Mouse (Mus musculus): ENCODE data around the gene Ccdc58. TPM values are rescaled to one million over a fixed set of nuclear protein-coding genes. Genes with fewer than 3 reads are reported as not detected.
A peak's percentile ranks its signal among the peaks of the same experiment; 100 is the strongest.
"Not testable (repeated sequence)": the region's sequence is repeated elsewhere in the genome, so short reads cannot be mapped to it uniquely, and the experiment has no call there.

Ccdc58 gene
- polyA plus RNA-seq, 1 experiment: 21.3 TPM

GRCm38 (mm10) chr16:36101526-36101925 is 30.0 kb downstream of the Ccdc58 start:
- Histone ChIP-seq H3K4me1 (ENCODE audit: control insufficient read depth, insufficient read depth, low read length) (no peaks in the 10 kb centered on the region), H3K27ac (ENCODE audit: insufficient read depth, low read depth, low read length) (no peak overlapping the region), H3K4me3 (ENCODE audit: insufficient read depth, low read depth, low read length) (no peak overlapping the region), H3K36me3 (ENCODE audit: control insufficient read depth, insufficient read depth, low read length) (no peaks in the 10 kb centered on the region), H3K27me3 (replicated peaks; ENCODE audit: control insufficient read depth, insufficient read depth, low read length) (no peaks in the 10 kb centered on the region)
- 86% methylated on average over 1 of the region's 1 CpGs for WGBS
- no peak for DNase-seq
- TF ChIP-seq CTCF (conservative IDR thresholded peaks at IDR 0.05; ENCODE audit: insufficient read depth, insufficient read length, low read depth, low read length): no peak
- no peak for TF ChIP-seq POLR2A (IDR thresholded peaks at IDR 0.05; ENCODE audit: low read depth, low read length)

DNA sequence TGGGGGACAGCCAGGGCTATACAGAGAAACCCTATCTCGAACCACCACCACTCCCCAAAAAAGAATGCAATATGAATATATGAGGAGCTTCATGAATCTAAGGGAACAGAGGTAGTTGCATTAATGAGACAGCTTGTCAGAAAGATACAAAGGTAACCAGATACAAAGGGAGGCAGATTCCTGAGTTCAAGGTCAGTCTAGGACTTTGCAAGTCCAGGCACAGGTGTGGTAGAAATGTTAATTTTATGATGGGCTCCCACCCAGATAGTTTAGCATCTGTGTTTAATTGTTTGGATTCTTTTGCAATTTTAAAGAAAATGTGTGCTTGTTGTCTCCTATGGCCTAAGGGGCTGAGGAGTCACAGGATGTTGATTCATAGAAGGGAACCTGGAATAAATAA is 30.7 kb downstream of the Ccdc58 start:
- DNase-seq: no peak
- no peaks in the 10 kb centered on the region for H3K27me3 ChIP-seq (replicated peaks; ENCODE audit: control insufficient read depth, insufficient read depth, low read length)
- TF ChIP-seq CTCF (conservative IDR thresholded peaks at IDR 0.05; ENCODE audit: insufficient read depth, insufficient read length, low read depth, low read length): no peak
- TF ChIP-seq POLR2A (IDR thresholded peaks at IDR 0.05; ENCODE audit: low read depth, low read length): no peak
- H3K4me1 ChIP-seq (ENCODE audit: control insufficient read depth, insufficient read depth, low read length): no peaks in the 10 kb centered on the region
- no peak overlapping the region for H3K27ac ChIP-seq (ENCODE audit: insufficient read depth, low read depth, low read length)
- H3K36me3 ChIP-seq (ENCODE audit: control insufficient read depth, insufficient read depth, low read length): no peaks in the 10 kb centered on the region
- WGBS: 91% methylated on average over 1 of the region's 1 CpGs
- H3K4me3 ChIP-seq (ENCODE audit: insufficient read depth, low read depth, low read length): no peak overlapping the region

DNA sequence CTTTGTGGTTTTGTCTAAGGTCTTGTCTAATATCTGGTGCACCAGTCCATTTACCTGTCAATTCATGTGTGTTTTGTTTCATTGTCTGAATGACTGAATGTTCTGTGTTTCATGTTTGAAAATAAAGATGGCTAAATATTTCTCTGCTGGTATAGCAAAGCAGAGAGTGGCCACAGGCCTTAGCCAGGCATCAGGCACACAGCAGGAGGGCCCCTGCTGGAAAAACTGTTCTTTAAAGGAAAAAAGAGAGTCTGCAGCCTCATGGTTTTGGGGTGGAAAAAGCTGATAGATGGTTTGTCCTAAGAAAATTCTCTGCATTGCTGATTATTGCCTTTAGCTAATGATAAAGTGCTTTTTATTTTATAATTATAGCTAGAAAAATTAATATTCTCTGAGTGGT is 40.0 kb downstream of the Ccdc58 start:
- not testable (repeated sequence) for H3K27ac ChIP-seq (ENCODE audit: insufficient read depth, low read depth, low read length); H3K4me1 ChIP-seq (ENCODE audit: control insufficient read depth, insufficient read depth, low read length); H3K36me3 ChIP-seq (ENCODE audit: control insufficient read depth, insufficient read depth, low read length); H3K27me3 ChIP-seq (replicated peaks; ENCODE audit: control insufficient read depth, insufficient read depth, low read length); DNase-seq; H3K4me3 ChIP-seq (ENCODE audit: insufficient read depth, low read depth, low read length)

DNA sequence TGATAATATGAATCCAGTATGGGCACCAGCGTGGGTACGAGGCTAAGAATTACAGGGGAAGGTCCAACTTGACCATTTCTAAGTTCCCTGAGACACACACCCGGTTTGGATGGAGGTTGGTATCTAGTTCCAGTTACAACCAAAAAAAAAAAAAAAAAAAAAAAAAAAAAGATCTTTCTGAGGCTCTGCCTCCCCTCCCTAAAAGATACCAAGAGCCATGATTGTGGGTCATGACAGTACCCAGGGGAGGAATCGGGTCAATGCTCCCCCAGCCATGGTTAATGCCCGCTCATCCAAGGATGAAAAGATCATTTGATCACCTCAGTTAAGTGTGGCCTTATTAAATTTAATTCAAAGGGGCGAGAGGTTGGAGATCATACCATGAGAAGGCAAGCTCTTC is 44.3 kb downstream of the Ccdc58 start:
- WGBS: 83% methylated on average over 6 of the region's 6 CpGs
- not testable (repeated sequence) for H3K27me3 ChIP-seq (replicated peaks; ENCODE audit: control insufficient read depth, insufficient read depth, low read length); H3K4me1 ChIP-seq (ENCODE audit: control insufficient read depth, insufficient read depth, low read length); H3K27ac ChIP-seq (ENCODE audit: insufficient read depth, low read depth, low read length); H3K36me3 ChIP-seq (ENCODE audit: control insufficient read depth, insufficient read depth, low read length); H3K4me3 ChIP-seq (ENCODE audit: insufficient read depth, low read depth, low read length)
- peak; percentile 16 for DNase-seq

GRCm38 (mm10) chr16:36128092-36128491 is 56.6 kb downstream of the Ccdc58 start:
- no peak overlapping the region for H3K27ac ChIP-seq (ENCODE audit: insufficient read depth, low read depth, low read length)

GRCm38 (mm10) chr16:36131141-36131540 is 59.7 kb downstream of the Ccdc58 start, which contains the start of gene Csta1:
TSS of gene Csta1 (minus strand) at chr16:36131241.
- DNase-seq: no peak
- Histone ChIP-seq H3K4me1 (ENCODE audit: control insufficient read depth, insufficient read depth, low read length) (no peaks in the 10 kb centered on the region), H3K27me3 (replicated peaks; ENCODE audit: control insufficient read depth, insufficient read depth, low read length) (no peaks in the 10 kb centered on the region), H3K27ac (ENCODE audit: insufficient read depth, low read depth, low read length) (no peak within 1 kb of the TSS), H3K4me3 (ENCODE audit: insufficient read depth, low read depth, low read length) (no peak within 1 kb of the TSS), H3K36me3 (ENCODE audit: control insufficient read depth, insufficient read depth, low read length) (no peaks in the 10 kb centered on the region)
- WGBS: 71% methylated on average over 1 of the region's 1 CpGs
- TF ChIP-seq CTCF (conservative IDR thresholded peaks at IDR 0.05; ENCODE audit: insufficient read depth, insufficient read length, low read depth, low read length) (no peak), POLR2A (IDR thresholded peaks at IDR 0.05; ENCODE audit: low read depth, low read length) (no peak)

More at GRCm38 (mm10) chr16:36128092-36128491, 56.6 kb downstream of the Ccdc58 start:
- Histone ChIP-seq H3K27me3 (replicated peaks; ENCODE audit: control insufficient read depth, insufficient read depth, low read length) (no peaks in the 10 kb centered on the region), H3K4me1 (ENCODE audit: control insufficient read depth, insufficient read depth, low read length) (no peaks in the 10 kb centered on the region), H3K36me3 (ENCODE audit: control insufficient read depth, insufficient read depth, low read length) (no peaks in the 10 kb centered on the region), H3K4me3 (ENCODE audit: insufficient read depth, low read depth, low read length) (no peak overlapping the region)
- TF ChIP-seq POLR2A (IDR thresholded peaks at IDR 0.05; ENCODE audit: low read depth, low read length) (no peak), CTCF (conservative IDR thresholded peaks at IDR 0.05; ENCODE audit: insufficient read depth, insufficient read length, low read depth, low read length) (no peak)
- DNase-seq: peak; percentile 19
- WGBS: 47% methylated on average over 7 of the region's 7 CpGs

DNA sequence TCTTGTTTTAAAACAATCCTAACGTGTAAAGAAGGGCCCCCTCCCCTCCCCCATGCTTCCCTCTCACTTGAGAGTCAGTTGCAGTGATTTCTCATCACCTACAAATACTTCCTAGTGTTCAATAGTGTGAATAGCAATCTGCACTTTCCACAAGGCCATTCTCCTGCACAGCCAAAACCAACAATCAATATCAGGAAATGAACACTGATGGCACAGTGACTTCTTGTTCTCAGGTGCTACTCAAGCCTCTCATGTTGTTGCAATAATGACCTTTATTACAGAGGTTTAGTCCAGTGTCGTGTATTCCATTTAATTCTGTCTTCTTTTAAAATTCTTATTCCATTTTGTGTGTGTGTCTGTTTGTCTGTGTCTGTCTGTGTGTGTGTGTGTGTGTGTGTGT is 66.7 kb downstream of the Ccdc58 start:
- H3K4me3 ChIP-seq (ENCODE audit: insufficient read depth, low read depth, low read length): no peak overlapping the region
- H3K4me1 ChIP-seq (ENCODE audit: control insufficient read depth, insufficient read depth, low read length): no peaks in the 10 kb centered on the region
- no peak overlapping the region for H3K27ac ChIP-seq (ENCODE audit: insufficient read depth, low read depth, low read length)
- no peaks in the 10 kb centered on the region for H3K27me3 ChIP-seq (replicated peaks; ENCODE audit: control insufficient read depth, insufficient read depth, low read length)
- DNase-seq: no peak
- 79% methylated on average over 2 of the region's 2 CpGs for WGBS
- H3K36me3 ChIP-seq (ENCODE audit: control insufficient read depth, insufficient read depth, low read length): no peaks in the 10 kb centered on the region
- no peak for TF ChIP-seq POLR2A (IDR thresholded peaks at IDR 0.05; ENCODE audit: low read depth, low read length)
- TF ChIP-seq CTCF (conservative IDR thresholded peaks at IDR 0.05; ENCODE audit: insufficient read depth, insufficient read length, low read depth, low read length): no peak

Other genes starting within 250 kb of the Ccdc58 start
- 3.8 and 5.3 TPM in 2 replicates for gene Parp14, start 200.1 kb upstream of the Ccdc58 start, polyA plus RNA-seq (2012; rRNA removed)
- 6.0 and 8.0 TPM in 2 replicates for gene Parp9, start 133.2 kb upstream of the Ccdc58 start, polyA plus RNA-seq (2012; rRNA removed)
- 4.2 and 5.4 TPM in 2 replicates for gene Dtx3l, start 132.5 kb upstream of the Ccdc58 start, polyA plus RNA-seq (2012; rRNA removed)
- gene Kpna1, start 92.9 kb upstream of the Ccdc58 start, polyA plus RNA-seq (2012; rRNA removed): 6.2 and 7.3 TPM in 2 replicates
- gene Wdr5b, start 30.5 kb upstream of the Ccdc58 start, polyA plus RNA-seq (2012; rRNA removed): 1.8 and 2.1 TPM in 2 replicates
- 68.9 and 94.6 TPM in 2 replicates for gene Fam162a, start 91 bp upstream of the Ccdc58 start, polyA plus RNA-seq (2012; rRNA removed)
- gene Csta1, start 59.6 kb downstream of the Ccdc58 start, polyA plus RNA-seq (2012; rRNA removed): not detected in 2 replicates
- gene Stfa2l1, start 85.1 kb downstream of the Ccdc58 start, polyA plus RNA-seq (2012; rRNA removed): not detected in 2 replicates
- not detected in 2 replicates for gene Gm5483, start 112.5 kb downstream of the Ccdc58 start, polyA plus RNA-seq (2012; rRNA removed)
- not detected in 2 replicates for gene Gm5416, start 138.7 kb downstream of the Ccdc58 start, polyA plus RNA-seq (2012; rRNA removed)
- 0.50 TPM in 1 of 2 replicates, not detected in the other for gene 2010005H15Rik, start 149.8 kb downstream of the Ccdc58 start, polyA plus RNA-seq (2012; rRNA removed)
- gene Stfa1, start 205.3 kb downstream of the Ccdc58 start, polyA plus RNA-seq (2012; rRNA removed): not detected in 2 replicates